12 mouse cellular contexts compared by ENCODE assay signal in genomic region chr12:50598053-50598988, GRCm38 (mm10). TPM values are rescaled to one million over a fixed set of nuclear protein-coding genes. Genes with fewer than 3 reads are reported as not detected.
A peak's percentile ranks its signal among the peaks of the same experiment; 100 is the strongest.
DNase-seq lines count a peak whose midpoint lies in the region; ATAC-seq lines count a peak whose summit lies in the region.
"Had no signal": no experiment of that assay in that cellular context is flagged by ENCODE, and none has a peak within 500 bp of the region (broad histone marks: within the 10 kb centered on the region; RNA-seq: fewer than 3 reads in every experiment).

No protein-coding gene starts in this region.

- no peak for ATAC-seq in erythroblast, adult 5-6 weeks (replicated peaks; ENCODE audit: low FRiP score, poor library complexity, severe bottlenecking)
- ATAC-seq: activated CD4-positive, CD25-positive, alpha-beta regulatory T cell, adult 4 months; intestine, embryonic 15.5 days had no signal

- H3K27me3 ChIP-seq in embryonic facial prominence, embryonic 10.5 days (replicated peaks; ENCODE audit: low read depth, poor library complexity, severe bottlenecking): no peaks in the 10 kb centered on the region
- H3K27me3 ChIP-seq: intestine, embryonic 15.5 days; neural tube, embryonic 13.5 days had no signal

- 83% methylated on average over 9 of the region's 9 CpGs for WGBS in embryonic facial prominence, embryonic 10.5 days

- H3K9me3 ChIP-seq in embryonic facial prominence, embryonic 10.5 days: no peaks in the 10 kb centered on the region
- H3K9me3 ChIP-seq: intestine, embryonic 15.5 days; neural tube, embryonic 13.5 days had no signal

- no peak overlapping the region for H3K27ac ChIP-seq in embryonic facial prominence, embryonic 10.5 days (replicated peaks)
- H3K27ac ChIP-seq: intestine, embryonic 15.5 days; neural tube, embryonic 13.5 days had no signal

- intact Hi-C loops in gastrocnemius, postnatal 14 days (cut with DNase I; ENCODE audit: low total_unique reads): no loop called here

- no peaks in the 10 kb centered on the region for H3K36me3 ChIP-seq in embryonic facial prominence, embryonic 10.5 days (replicated peaks)
- H3K36me3 ChIP-seq: intestine, embryonic 15.5 days; neural tube, embryonic 13.5 days had no signal

- H3K4me3 ChIP-seq in embryonic facial prominence, embryonic 10.5 days: no peak overlapping the region
- H3K4me3 ChIP-seq: erythroblast, embryonic 14.5 days; intestine, embryonic 15.5 days; neural tube, embryonic 13.5 days had no signal

- no peaks in the 10 kb centered on the region for H3K4me1 ChIP-seq in embryonic facial prominence, embryonic 10.5 days
- H3K4me1 ChIP-seq: intestine, embryonic 15.5 days had no signal

- peak; percentile 5 for DNase-seq in gastrocnemius, postnatal 14 days
- no peak for DNase-seq in gastrocnemius, adult 8-10 months (ENCODE audit: low spot score in 2 of 2)
- DNase-seq in NIH3T3 (ENCODE audit: low read depth): peak; percentile 31
- DNase-seq in adrenal gland, postnatal 14 days: peak; percentile 71
- DNase-seq in layer of hippocampus, postnatal 14 days (ENCODE audit: low spot score in 2 of 2): peak; percentile 71 to 88
- no peak for DNase-seq in embryonic facial prominence, embryonic 10.5 days (ENCODE audit: low spot score)
- DNase-seq: lung, adult 18-20 months had no signal

RNA-seq across cellular contexts. Expression of gene Prkd1, which starts 50.6 kb away (rescaled TPM):
- 1 to 10 TPM; 2.3 to 3.9 TPM for total RNA-seq in gastrocnemius, postnatal 14 days (2021)
- total RNA-seq in gastrocnemius, adult 8-10 months (2022): 1 to 10 TPM; 1.4 to 2.8 (median 1.8) TPM
- 11.0 and 13.0 TPM in 2 replicates for total RNA-seq in adrenal gland, postnatal 14 days (2021)
- total RNA-seq in layer of hippocampus, postnatal 14 days (2021): 10 to 100 TPM; 15.5 to 17.5 TPM
- total RNA-seq in erythroblast, adult 5-6 weeks (2015; ENCODE audit: low replicate concordance): not detected in 2 replicates
- total RNA-seq in erythroblast, adult 5-6 weeks (2017; ENCODE audit: low replicate concordance): not detected in 2 replicates
- polyA plus RNA-seq in embryonic facial prominence, embryonic 10.5 days (2016; fragmentation: Nextera tagmentation; extraction: Ambion mirVana): 5.2 and 5.6 TPM in 2 replicates
- polyA plus RNA-seq: activated CD4-positive, CD25-positive, alpha-beta regulatory T cell, adult 4 months had no signal

Comparison
In these comparisons a context has a peak if more than half of its experiments do, and no peak if none do; other contexts are left out.
1. DNase-seq: peak in gastrocnemius, postnatal 14 days (single experiment), NIH3T3 (single experiment), adrenal gland, postnatal 14 days (single experiment) and layer of hippocampus, postnatal 14 days (2 of 2); none in gastrocnemius, adult 8-10 months (0 of 2) and embryonic facial prominence, embryonic 10.5 days (single experiment).